ENCODE assay signal across 9 mouse cellular contexts in genomic region chr11:117174098-117174892, GRCm38 (mm10). TPM values are rescaled to one million over a fixed set of nuclear protein-coding genes. Genes with fewer than 3 reads are reported as not detected.
DNase-seq lines count a peak whose midpoint lies in the region; ATAC-seq and TF ChIP-seq lines count a peak whose summit lies in the region.
"Had no signal": no experiment of that assay in that cellular context is flagged by ENCODE, and none has a peak within 500 bp of the region (broad histone marks: within the 10 kb centered on the region; RNA-seq: fewer than 3 reads in every experiment).

No protein-coding gene starts in this region.

- no peak for TF ChIP-seq CTCF in brain, embryonic 14.5 days (IDR thresholded peaks at IDR 0.05; ENCODE audit: borderline replicate concordance, extremely low read depth, insufficient read depth, insufficient read length)

- intact Hi-C loops in heart, postnatal 10 days (cut with DNase I) = loop anchor here (5.0 kb wide), 1 partner anchor 37 kb away; no protein-coding TSS in a partner anchor

- H3K4me1 ChIP-seq in heart, embryonic 15.5 days (replicated peaks) = peaks cover 18% of the 10 kb centered on the region
- H3K4me1 ChIP-seq in hindbrain, embryonic 14.5 days (replicated peaks; ENCODE audit: control insufficient read depth, insufficient read depth, low read length) = peaks cover 15% of the 10 kb centered on the region
- peaks cover 21% of the 10 kb centered on the region for H3K4me1 ChIP-seq in midbrain, embryonic 10.5 days

- peak overlapping the region; percentile 61 for H3K27ac ChIP-seq in heart, embryonic 15.5 days
- peak overlapping the region; percentile 14; the same call in 1 of the 2 replicates for H3K27ac ChIP-seq in hindbrain, embryonic 14.5 days
- 0 out of 2 replicates have a peak overlapping the region, but pooled peaks have one; percentile 38 for H3K27ac ChIP-seq in midbrain, embryonic 10.5 days (replicated peaks)

- H3K9ac ChIP-seq in heart, embryonic 15.5 days = peak overlapping the region; percentile 42
- peak overlapping the region; percentile 20; the same call in 1 of the 2 replicates for H3K9ac ChIP-seq in hindbrain, embryonic 14.5 days

- peak overlapping the region; percentile 30 for H3K4me3 ChIP-seq in heart, embryonic 15.5 days
- no peak overlapping the region for H3K4me3 ChIP-seq in hindbrain, embryonic 14.5 days (replicated peaks; ENCODE audit: low read length)
- H3K4me3 ChIP-seq in midbrain, embryonic 10.5 days = peak overlapping the region; percentile 45

- no peaks in the 10 kb centered on the region for H3K27me3 ChIP-seq in heart, embryonic 15.5 days
- H3K27me3 ChIP-seq in hindbrain, embryonic 14.5 days (ENCODE audit: control insufficient read depth, insufficient read depth, low read length) = no peaks in the 10 kb centered on the region
- H3K27me3 ChIP-seq in midbrain, embryonic 10.5 days (ENCODE audit: low read depth, poor library complexity, severe bottlenecking) = peaks cover 4% of the 10 kb centered on the region; the same call in 1 of the 2 replicates

- DNase-seq in heart, postnatal 10 days = no peak
- peak; percentile 68 for DNase-seq in brain, embryonic 14.5 days (ENCODE audit: low read depth)
- DNase-seq in hindbrain, embryonic 14.5 days (ENCODE audit: low spot score) = no peak
- DNase-seq in midbrain, embryonic 10.5 days (ENCODE audit: low spot score) = no peak
- no peak for DNase-seq in right cerebral cortex, postnatal 25 days
- no peak for DNase-seq in cerebellum, adult 18-20 months
- no peak for DNase-seq in frontal cortex, postnatal 10 days (ENCODE audit: low spot score in 2 of 2)
- DNase-seq: right cerebral cortex, postnatal 14 days had no signal

- H3K36me3 ChIP-seq in heart, embryonic 15.5 days = no peaks in the 10 kb centered on the region
- H3K36me3 ChIP-seq in hindbrain, embryonic 14.5 days (replicated peaks; ENCODE audit: control insufficient read depth, insufficient read depth) = no peaks in the 10 kb centered on the region
- H3K36me3 ChIP-seq in midbrain, embryonic 10.5 days = no peaks in the 10 kb centered on the region

- peak overlapping the region; percentile 57 for H3K4me2 ChIP-seq in heart, embryonic 15.5 days
- peak overlapping the region; percentile 38 for H3K4me2 ChIP-seq in hindbrain, embryonic 14.5 days (replicated peaks)

- no peaks in the 10 kb centered on the region for H3K9me3 ChIP-seq in heart, embryonic 15.5 days (replicated peaks)
- no peaks in the 10 kb centered on the region for H3K9me3 ChIP-seq in hindbrain, embryonic 14.5 days (ENCODE audit: control insufficient read depth, low read length)
- H3K9me3 ChIP-seq in midbrain, embryonic 10.5 days (replicated peaks) = no peaks in the 10 kb centered on the region

- no peak for TF ChIP-seq POLR2A in brain, embryonic 14.5 days (IDR thresholded peaks at IDR 0.05; ENCODE audit: borderline replicate concordance, extremely low read depth, insufficient read depth, insufficient read length, poor library complexity, severe bottlenecking)

- ATAC-seq in heart, embryonic 15.5 days (replicated peaks; ENCODE audit: insufficient number of reproducible peaks, insufficient read depth, low FRiP score, low read depth) = no peak
- no peak for ATAC-seq in hindbrain, embryonic 14.5 days (ENCODE audit: low FRiP score)

- WGBS in heart, embryonic 15.5 days = 32% methylated on average over 18 of the region's 18 CpGs
- 42% methylated on average over 18 of the region's 18 CpGs for WGBS in hindbrain, embryonic 14.5 days
- WGBS in midbrain, embryonic 10.5 days = 54% methylated on average over 18 of the region's 18 CpGs

RNA-seq across cellular contexts. Expression of gene Sept9, which starts 25.2 kb away (rescaled TPM):
- polyA plus RNA-seq in heart, embryonic 15.5 days (2015; fragmentation: Nextera tagmentation; extraction: Ambion mirVana) = 50.6 and 76.8 TPM in 2 replicates
- total RNA-seq in heart, postnatal 10 days (2021) = 10 to 100 TPM; 70.0 to 71.1 TPM
- polyA plus RNA-seq in brain, embryonic 14.5 days (2012; rRNA removed) = 39.3 and 64.3 TPM in 2 replicates
- polyA plus RNA-seq in hindbrain, embryonic 14.5 days (2014; fragmentation: Nextera tagmentation; extraction: Ambion mirVana) = 96.5 and 96.9 TPM in 2 replicates
- 186 and 195 TPM in 2 replicates for polyA plus RNA-seq in midbrain, embryonic 10.5 days (2016; fragmentation: Nextera tagmentation; extraction: Ambion mirVana)

RNA-seq across cellular contexts. Expression of gene Sec14l1, which starts 59.3 kb away (rescaled TPM):
- polyA plus RNA-seq in heart, embryonic 15.5 days (2015; fragmentation: Nextera tagmentation; extraction: Ambion mirVana) = 42.1 and 48.8 TPM in 2 replicates
- total RNA-seq in heart, postnatal 10 days (2021) = 10 to 100 TPM; 79.2 to 91.1 TPM
- 77.4 and 90.5 TPM in 2 replicates for polyA plus RNA-seq in brain, embryonic 14.5 days (2012; rRNA removed)
- 41.2 and 41.9 TPM in 2 replicates for polyA plus RNA-seq in hindbrain, embryonic 14.5 days (2014; fragmentation: Nextera tagmentation; extraction: Ambion mirVana)
- 49.9 and 58.0 TPM in 2 replicates for polyA plus RNA-seq in midbrain, embryonic 10.5 days (2016; fragmentation: Nextera tagmentation; extraction: Ambion mirVana)
